Mouse (Mus musculus): ENCODE results near the gene Ttc7b.

GRCm38 (mm10) chr12:100372015-100372414, 148.6 kb downstream of the Ttc7b start:
- no peak for TF ChIP-seq CTCF (IDR thresholded peaks at IDR 0.05; ENCODE audit: low read depth, low read length)
- TF ChIP-seq GATA1 (IDR thresholded peaks at IDR 0.05; ENCODE audit: borderline replicate concordance, low read length), result no peak
- TF ChIP-seq TAL1 (conservative IDR thresholded peaks at IDR 0.05; ENCODE audit: low read depth, low read length), result no peak
- no peak for TF ChIP-seq POLR2AphosphoS5 (IDR thresholded peaks at IDR 0.05; ENCODE audit: insufficient replicate concordance, low read depth, low read length)
- TF ChIP-seq GATA2 (IDR thresholded peaks at IDR 0.05; ENCODE audit: borderline replicate concordance, low read depth, low read length), result no peak
